Mouse (Mus musculus) small intestine, adult 2 months (tissue): ENCODE results near the gene Hspa1l.

Experiments used
- CTCF ChIP-seq: fragments of 200-500 bp; IDR thresholded peaks from 2 replicates; pipeline ENCODE4 v1.5.1; 2012; ENCODE audit warnings: low read depth, mild to moderate bottlenecking, control low read depth, inconsistent platforms, low read length, moderate library complexity, mixed read lengths; ENCODE audit not compliant: insufficient replicate concordance, insufficient read length; ENCODE audit errors: extremely low read depth
- POLR2A ChIP-seq: fragments of 200-500 bp; IDR thresholded peaks from 2 replicates; pipeline ENCODE4 v1.6.1; 2012; ENCODE audit warnings: low read depth, mild to moderate bottlenecking, control low read depth, inconsistent platforms, low read length, moderate library complexity

DNA sequence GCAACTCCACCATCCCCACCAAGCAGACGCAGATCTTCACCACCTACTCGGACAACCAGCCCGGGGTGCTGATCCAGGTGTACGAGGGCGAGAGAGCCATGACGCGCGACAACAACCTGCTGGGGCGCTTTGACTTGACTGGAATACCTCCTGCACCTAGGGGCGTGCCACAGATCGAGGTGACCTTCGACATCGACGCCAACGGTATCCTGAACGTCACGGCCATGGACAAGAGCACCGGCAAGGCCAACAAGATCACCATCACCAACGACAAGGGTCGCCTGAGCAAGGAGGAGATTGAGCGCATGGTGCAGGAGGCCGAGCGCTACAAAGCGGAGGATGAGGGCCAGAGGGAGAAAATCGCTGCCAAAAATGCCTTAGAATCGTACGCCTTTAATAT lies 5.7 kb downstream of the Hspa1l start:
- no peak for TF ChIP-seq CTCF
- no peak for TF ChIP-seq POLR2A
